Mouse (Mus musculus) E14TG2a.4 (cell line): ENCODE measurements around the gene Bhmt2.

Experiments used
- H3K27me3 ChIP-seq: 2 replicates; pipeline ENCODE4 v1.6.1; 2014; ENCODE audit warnings: low read length, control low read depth; ENCODE audit not compliant: insufficient read depth
- H3K36me3 ChIP-seq: 2 replicates; pipeline ENCODE4 v1.6.1; 2014; ENCODE audit warnings: low read length, control low read depth; ENCODE audit not compliant: insufficient read depth
- H3K4me1 ChIP-seq: replicated peaks from 2 replicates; pipeline ENCODE4 v1.6.1; 2014; ENCODE audit warnings: low read depth, low read length, control low read depth
- H3K4me3 ChIP-seq: replicated peaks from 2 replicates; pipeline ENCODE4 v1.5.1; 2014; ENCODE audit warnings: mild to moderate bottlenecking, low read length
- H3K9me3 ChIP-seq: 2 replicates; pipeline ENCODE4 v1.6.1; 2014; ENCODE audit warnings: low read length, control low read depth
- CTCF ChIP-seq: conservative IDR thresholded peaks from 2 replicates; pipeline ENCODE4 v1.5.1; 2014; ENCODE audit warnings: low read length
- NANOG ChIP-seq: IDR thresholded peaks from 2 replicates; pipeline ENCODE4 v1.6.1; 2014; ENCODE audit warnings: borderline replicate concordance, low read length, mixed read lengths
- POU5F1 ChIP-seq: IDR thresholded peaks from 2 replicates; pipeline ENCODE4 v1.6.1; 2014; ENCODE audit warnings: low read length, borderline replicate concordance

Bhmt2 gene

DNA sequence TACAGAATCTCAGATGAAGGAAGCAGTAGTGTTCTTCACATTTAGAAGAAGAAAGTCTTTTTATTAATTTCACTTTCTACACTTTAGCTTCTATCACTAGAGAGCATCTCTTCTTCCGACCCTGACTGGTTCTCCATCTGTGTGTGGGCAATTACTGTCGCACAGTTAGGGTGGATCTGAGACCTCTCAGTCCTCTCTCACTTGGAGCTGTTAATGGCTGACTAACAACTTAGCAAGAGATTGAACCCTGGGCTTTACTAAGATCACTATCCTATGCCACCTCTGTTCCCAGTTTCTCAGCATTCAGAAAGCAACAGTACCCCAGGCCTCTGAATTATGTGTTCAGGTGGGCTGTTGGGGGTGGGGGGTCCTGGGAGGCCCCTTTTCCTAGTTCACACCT lies 806 bp downstream of the Bhmt2 start:
- H3K27me3 ChIP-seq = peaks cover 50% of the 10 kb centered on the region
- TF ChIP-seq CTCF (no peak), POU5F1 (no peak), NANOG (no peak)
- peaks cover 6% of the 10 kb centered on the region for H3K4me1 ChIP-seq
- H3K4me3 ChIP-seq = 0 out of 2 replicates have a peak overlapping the region, but pooled peaks have one; percentile 41
- no peaks in the 10 kb centered on the region for H3K36me3 ChIP-seq
- H3K9me3 ChIP-seq = no peaks in the 10 kb centered on the region

DNA sequence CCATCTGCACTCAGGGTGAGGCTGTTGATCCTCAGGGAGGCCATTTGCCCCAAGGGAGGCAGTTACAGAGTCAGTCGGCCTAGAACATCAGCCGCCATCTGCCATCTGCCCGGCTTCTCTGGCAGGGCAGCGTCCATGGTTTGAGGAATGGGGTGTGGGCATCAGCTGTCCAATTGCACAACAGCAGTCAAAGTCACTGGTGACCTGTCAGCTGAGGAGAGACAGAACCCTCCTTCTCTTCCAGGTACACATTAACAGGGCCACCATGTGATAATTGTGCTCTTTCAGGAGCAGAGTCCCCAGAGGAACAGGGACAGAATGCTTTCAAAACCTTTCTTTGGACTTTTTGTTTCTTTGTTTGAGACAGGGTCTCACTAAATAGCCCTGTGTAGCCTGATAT lies 1.7 kb downstream of the Bhmt2 start:
- Histone ChIP-seq H3K27me3 (peaks cover 41% of the 10 kb centered on the region), H3K36me3 (no peaks in the 10 kb centered on the region), H3K4me1 (peaks cover 6% of the 10 kb centered on the region), H3K4me3 (no peak overlapping the region), H3K9me3 (no peaks in the 10 kb centered on the region)
- TF ChIP-seq CTCF (no peak), POU5F1 (no peak), NANOG (no peak)

DNA sequence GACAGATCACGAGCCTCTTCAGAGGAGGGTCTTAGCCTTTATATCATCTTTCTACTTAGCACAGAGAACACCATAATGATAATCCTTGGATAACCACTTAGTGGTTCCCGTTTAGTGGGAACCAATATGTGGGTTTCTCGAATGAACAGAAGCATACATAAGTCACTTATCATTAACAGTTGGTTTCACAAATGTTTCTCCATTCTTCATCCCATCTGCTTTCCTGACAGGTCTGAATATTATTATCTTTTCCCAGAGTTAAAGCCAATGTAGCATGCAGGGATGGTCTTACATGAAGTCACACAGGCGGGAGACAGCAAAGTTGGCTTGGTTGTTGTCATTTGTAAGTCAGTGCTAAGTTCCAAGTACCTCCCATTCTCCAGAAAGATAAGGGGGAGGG lies 6.5 kb downstream of the Bhmt2 start:
- H3K4me1 ChIP-seq = peaks cover 7% of the 10 kb centered on the region
- H3K36me3 ChIP-seq = no peaks in the 10 kb centered on the region
- H3K4me3 ChIP-seq = no peak overlapping the region
- H3K9me3 ChIP-seq = no peaks in the 10 kb centered on the region
- TF ChIP-seq CTCF (no peak), POU5F1 (no peak), NANOG (no peak)
- peaks cover 19% of the 10 kb centered on the region for H3K27me3 ChIP-seq

DNA sequence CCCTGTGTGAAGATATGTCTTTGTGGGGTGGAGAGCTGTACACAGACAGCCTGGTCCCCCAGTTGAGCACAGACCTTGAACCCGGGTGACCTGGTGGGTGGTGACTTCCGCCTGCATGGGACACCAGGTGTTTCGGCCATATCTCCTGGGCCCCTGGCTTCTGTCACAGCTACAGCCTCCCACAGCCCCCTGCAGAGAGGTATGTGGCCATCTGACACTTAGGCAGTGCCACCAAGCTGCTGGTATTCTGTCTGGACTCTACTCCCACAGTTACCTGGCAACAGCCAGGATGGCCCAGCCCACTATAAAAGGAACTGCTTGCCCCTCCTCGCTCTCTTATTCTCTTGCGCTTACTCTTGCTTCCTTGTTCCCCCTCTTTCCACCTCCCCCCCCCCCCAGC lies 16.2 kb downstream of the Bhmt2 start:
- H3K4me1 ChIP-seq = peaks cover 15% of the 10 kb centered on the region
- TF ChIP-seq NANOG (no peak), POU5F1 (no peak), CTCF (no peak)
- H3K36me3 ChIP-seq = no peaks in the 10 kb centered on the region

DNA sequence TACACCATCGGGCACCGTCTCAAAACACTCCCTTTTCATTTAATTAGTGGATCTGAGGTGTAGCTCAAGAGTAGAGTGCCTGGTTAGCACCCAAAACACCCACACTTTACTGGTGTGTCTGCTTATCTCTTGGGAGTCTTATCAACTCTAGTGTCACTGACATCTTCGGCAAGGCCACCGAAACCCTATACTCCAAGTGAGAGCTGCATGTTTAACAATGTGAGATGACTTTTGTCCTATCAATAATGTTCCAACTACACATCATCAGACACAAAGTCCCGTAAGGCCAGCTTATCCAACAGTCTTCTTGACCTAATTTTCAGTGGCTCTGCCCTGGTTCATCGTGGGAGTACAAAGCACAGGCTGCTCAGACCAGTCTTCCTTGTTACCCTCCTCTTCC lies 20.7 kb downstream of the Bhmt2 start:
- Histone ChIP-seq H3K4me3 (no peak overlapping the region), H3K36me3 (no peaks in the 10 kb centered on the region), H3K9me3 (peaks cover 21% of the 10 kb centered on the region), H3K27me3 (no peaks in the 10 kb centered on the region), H3K4me1 (peaks cover 12% of the 10 kb centered on the region)
- TF ChIP-seq POU5F1 (no peak), NANOG (no peak)

More for the DNA sequence above, 16.2 kb downstream of the Bhmt2 start:
- Histone ChIP-seq H3K9me3 (peaks cover 21% of the 10 kb centered on the region), H3K27me3 (no peaks in the 10 kb centered on the region), H3K4me3 (no peak overlapping the region; the same call in 1 of the 2 replicates)

DNA sequence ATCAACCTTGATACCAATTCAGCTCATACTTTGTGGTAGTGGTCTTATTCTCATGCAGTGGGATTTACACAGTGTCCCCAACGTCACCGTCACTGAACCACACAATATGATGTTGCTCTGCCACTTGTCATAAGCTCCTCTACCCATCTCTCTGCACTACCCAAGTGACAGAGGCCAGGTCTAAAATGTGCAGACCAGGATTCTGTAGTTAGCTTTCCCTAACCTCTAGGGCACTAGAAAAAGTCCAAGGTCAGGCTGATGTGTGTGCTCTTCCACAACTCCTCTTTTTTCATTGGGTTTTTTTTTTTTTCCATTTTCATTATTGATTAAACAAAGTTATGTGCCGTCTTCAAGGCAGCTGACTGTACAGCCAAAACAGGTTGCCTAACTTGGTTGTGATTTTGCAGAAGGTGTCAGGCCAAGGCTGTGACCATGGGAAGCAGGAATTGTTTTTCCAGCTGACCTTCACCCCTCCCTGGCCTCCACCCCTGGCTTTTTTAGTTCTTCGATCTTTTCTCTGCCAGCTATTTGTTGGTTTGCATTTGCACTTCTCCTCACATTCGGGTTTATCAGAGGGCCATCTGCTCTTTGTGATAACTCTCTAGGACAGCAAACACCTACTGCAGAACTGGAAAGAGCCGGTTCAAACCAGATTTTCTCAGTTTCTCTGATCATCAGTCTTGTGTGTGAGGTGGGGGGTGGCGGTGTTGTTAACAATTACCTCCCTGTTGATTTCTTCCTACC lies 25.5 kb downstream of the Bhmt2 start:
- Histone ChIP-seq H3K36me3 (no peaks in the 10 kb centered on the region), H3K4me1 (peaks cover 17% of the 10 kb centered on the region), H3K9me3 (peaks cover 9% of the 10 kb centered on the region; the same call in 1 of the 2 replicates), H3K4me3 (no peak overlapping the region), H3K27me3 (no peaks in the 10 kb centered on the region)
- TF ChIP-seq NANOG = 0 out of 2 replicates have a peak, but pooled peaks have one; percentile 5
- TF ChIP-seq POU5F1 = no peak
- no peak for TF ChIP-seq CTCF

DNA sequence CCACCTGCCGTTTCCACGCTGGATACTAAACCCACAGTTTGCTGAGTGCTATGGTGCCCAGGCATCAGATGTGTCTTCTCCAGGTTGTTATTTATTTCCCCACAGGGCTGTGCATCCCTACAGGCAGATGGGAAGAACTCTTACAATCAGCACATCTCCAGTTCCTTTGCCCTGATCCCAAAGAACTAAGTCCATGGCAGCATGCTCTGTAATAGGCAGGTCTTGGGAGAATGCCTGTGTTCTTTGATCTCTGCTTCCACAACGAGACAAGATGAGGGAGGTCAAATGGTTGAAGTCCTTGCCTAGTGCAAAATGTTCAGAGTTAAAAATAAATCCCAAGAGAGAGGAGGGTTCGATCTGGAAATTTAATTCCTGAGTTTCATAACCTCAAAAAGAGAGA lies 34.5 kb downstream of the Bhmt2 start:
- H3K27me3 ChIP-seq = no peaks in the 10 kb centered on the region
- H3K9me3 ChIP-seq = no peaks in the 10 kb centered on the region
- no peaks in the 10 kb centered on the region for H3K36me3 ChIP-seq
- TF ChIP-seq NANOG (no peak), POU5F1 (no peak), CTCF (no peak)
- no peak overlapping the region for H3K4me3 ChIP-seq
- peaks cover 7% of the 10 kb centered on the region for H3K4me1 ChIP-seq

DNA sequence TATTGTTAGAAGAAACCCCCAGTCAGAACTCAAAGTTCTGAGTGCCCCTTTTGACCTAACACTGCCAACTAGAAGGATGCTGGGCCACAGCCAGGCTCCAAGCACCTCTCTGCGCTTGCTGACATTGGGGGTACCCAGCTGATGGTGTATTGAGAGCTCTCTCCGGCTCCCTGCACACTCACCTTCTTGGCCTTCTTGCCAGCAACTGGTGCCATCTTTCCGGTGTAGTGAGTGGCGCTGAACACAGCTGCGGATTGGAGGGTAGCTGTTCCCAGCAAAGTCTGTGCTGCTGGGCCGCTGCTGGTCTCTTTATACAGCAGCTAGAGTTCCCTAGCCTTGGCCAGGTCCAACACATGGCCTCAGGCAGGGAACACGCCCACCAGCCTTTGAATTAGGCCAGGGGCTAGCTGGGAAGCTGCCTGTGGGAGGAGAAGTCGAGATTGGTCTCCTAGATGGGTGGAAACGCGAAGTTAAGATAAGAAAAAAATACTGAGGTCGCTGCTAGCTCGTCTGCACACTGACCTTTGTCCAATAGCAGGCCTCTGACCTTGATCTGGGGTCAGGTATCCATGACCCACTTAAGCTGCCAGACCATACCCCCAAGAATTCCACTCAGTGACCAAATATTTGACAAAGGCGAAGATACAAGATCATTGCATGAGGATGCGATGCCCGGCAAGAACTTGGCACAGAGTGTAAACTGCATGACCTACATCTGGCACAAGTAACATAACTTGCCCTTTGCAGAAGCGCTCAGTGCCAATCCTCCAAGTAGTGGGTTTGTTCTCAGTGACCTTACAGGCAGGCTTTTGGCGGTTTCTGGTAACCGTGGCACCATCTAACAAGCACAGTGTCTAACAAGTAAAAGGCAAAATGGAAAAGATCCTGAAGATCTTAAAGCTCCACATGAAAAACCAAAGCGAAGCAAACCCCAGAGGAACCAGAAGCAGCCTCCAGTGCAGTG lies 36.5 kb downstream of the Bhmt2 start, which contains the start of gene Bhmt:
Bhmt (minus strand) TSS at position 680 of the 964 bp plus-strand sequence.
- Histone ChIP-seq H3K4me1 (peaks cover 7% of the 10 kb centered on the region), H3K4me3 (no peak within 1 kb of the TSS), H3K9me3 (no peaks in the 10 kb centered on the region), H3K27me3 (no peaks in the 10 kb centered on the region), H3K36me3 (no peaks in the 10 kb centered on the region)
- TF ChIP-seq CTCF (no peak), POU5F1 (no peak), NANOG (no peak)
